Mouse (Mus musculus) heart, embryonic 14.5 days (tissue): ENCODE results near the gene Vps37b. TPM values are rescaled to one million over a fixed set of nuclear protein-coding genes. Genes with fewer than 3 reads are reported as not detected.

ENCODE experiments used
- ATAC-seq: fragments of 200-750 bp; cut with Nextera tagmentation; 2 replicates; pipeline ENCODE4 v1.8.0; 2017; ENCODE audit warnings: low read depth, moderate TSS enrichment; ENCODE audit not compliant: insufficient number of reproducible peaks, insufficient read depth, low FRiP score
- H3K27ac ChIP-seq, 2 experiments: fragments of 200-500 bp in 1 of 2; fragments of 300-500 bp in 1 of 2; sonication (generic) in 1 of 2; replicated peaks in 1 of 2; 2 replicates each; pipeline ENCODE4 v1.5.1; 2012 to 2014; ENCODE audit warnings: low read depth in 2 of 2, low read length in 2 of 2, control low read depth in 1 of 2, mild to moderate bottlenecking in 1 of 2, mixed read lengths in 1 of 2; ENCODE audit not compliant: control insufficient read depth in 1 of 2, insufficient read depth in 1 of 2
- H3K27me3 ChIP-seq: fragments of 300-500 bp; sonication (generic); 2 replicates; pipeline ENCODE4 v1.6.1; 2014; ENCODE audit warnings: mild to moderate bottlenecking, low read length, control low read depth; ENCODE audit not compliant: control insufficient read depth, insufficient read depth
- H3K36me3 ChIP-seq: fragments of 300-500 bp; sonication (generic); 2 replicates; pipeline ENCODE4 v1.6.1; 2014; ENCODE audit warnings: mild to moderate bottlenecking, control low read depth, low read length, mixed read lengths; ENCODE audit not compliant: control insufficient read depth, insufficient read depth
- H3K4me1 ChIP-seq, 2 experiments: fragments of 200-500 bp in 1 of 2; fragments of 300-500 bp in 1 of 2; sonication (generic) in 1 of 2; 2 replicates each; pipeline ENCODE4 v1.6.1; 2012 to 2014; ENCODE audit warnings: low read length in 2 of 2, control low read depth in 1 of 2, mixed read lengths in 1 of 2; ENCODE audit not compliant: control insufficient read depth in 2 of 2, insufficient read depth in 2 of 2
- H3K4me2 ChIP-seq: fragments of 300-500 bp; sonication (generic); 2 replicates; pipeline ENCODE4 v1.6.1; 2014; ENCODE audit warnings: mild to moderate bottlenecking, low read length
- H3K4me3 ChIP-seq, 2 experiments: fragments of 200-500 bp in 1 of 2; fragments of 300-500 bp in 1 of 2; sonication (generic) in 1 of 2; 2 replicates each; pipeline ENCODE4 v1.5.1; 2012 to 2014; ENCODE audit warnings: low read length in 2 of 2, mild to moderate bottlenecking in 2 of 2, control low read depth in 1 of 2, low read depth in 1 of 2, moderate library complexity in 1 of 2; ENCODE audit not compliant: control insufficient read depth in 1 of 2, insufficient read depth in 1 of 2
- H3K9ac ChIP-seq: fragments of 300-500 bp; sonication (generic); 2 replicates; pipeline ENCODE4 v1.6.1; 2014; ENCODE audit warnings: mild to moderate bottlenecking, low read length
- H3K9me3 ChIP-seq: fragments of 300-500 bp; sonication (generic); 2 replicates; pipeline ENCODE4 v1.6.1; 2016; ENCODE audit warnings: low read length, control low read depth; ENCODE audit not compliant: control insufficient read depth
- WGBS: fragments of 180-500 bp; shearing (Covaris S2); extraction: QIAGEN DNeasy Blood & Tissue Kit; methylation state at CpG from one replicate; pipeline ENCODE4 v1.1.7; 2014; 5-methylcytosine and 5-hydroxymethylcytosine counted together
- polyA plus RNA-seq: library from polyadenylated mRNA; unstranded; fragments of >200 nt; fragmentation: Nextera tagmentation; extraction: Ambion mirVana; gene quantifications from 2 replicates; pipeline ENCODE4 v1.2.1, GENCODE M21; 2014

Gene Vps37b
- polyA plus RNA-seq, 1 experiment from 2014 or later: 47.7 TPM

DNA sequence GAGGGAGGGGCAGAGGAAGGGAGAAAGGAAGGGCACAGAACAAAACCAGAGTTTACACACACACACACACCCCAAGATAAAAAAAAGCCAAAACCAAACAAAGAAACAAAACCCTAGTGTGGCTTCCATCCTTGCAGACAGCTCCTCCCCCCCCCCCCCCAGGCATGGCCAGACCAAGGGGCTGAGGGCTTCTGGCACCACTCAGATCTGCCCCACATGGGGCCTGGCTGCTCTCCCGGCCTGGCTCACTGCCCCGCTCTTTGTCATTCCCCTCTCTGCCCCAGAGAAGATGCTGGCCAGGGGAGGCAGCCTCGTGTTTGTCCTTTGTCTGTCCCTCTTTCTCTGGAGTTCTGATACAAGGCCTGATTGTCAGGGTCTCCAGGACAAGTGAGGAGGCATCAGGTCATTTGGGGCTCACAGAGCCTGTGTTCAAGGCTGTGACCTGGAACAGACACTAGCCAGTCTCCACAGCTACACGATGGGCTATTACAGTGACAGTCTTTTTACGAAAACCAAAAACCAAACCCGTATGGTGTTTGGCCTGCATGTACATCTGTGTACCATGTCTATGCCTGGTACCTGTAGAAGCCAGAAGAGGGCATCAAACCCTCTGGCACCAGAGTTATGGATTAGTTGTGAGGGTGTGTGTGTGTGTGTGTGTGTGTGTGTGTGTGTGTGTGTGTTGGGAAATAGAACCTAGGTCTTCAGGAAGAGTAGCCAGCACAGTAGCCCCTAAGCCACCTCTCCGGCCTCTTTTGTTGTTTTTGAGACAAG lies 38.6 kb downstream of the Vps37b start:
- Histone ChIP-seq H3K27me3 (no peaks in the 10 kb centered on the region), H3K4me3 (no peak overlapping the region), H3K4me1 (peaks cover 17 to 24% of the 10 kb centered on the region in 2 experiments), H3K9ac (no peak overlapping the region), H3K4me2 (no peak overlapping the region), H3K27ac (peak overlapping the region; percentile 79 to 81), H3K9me3 (no peaks in the 10 kb centered on the region), H3K36me3 (no peaks in the 10 kb centered on the region)
- 50% methylated on average over 7 of the region's 7 CpGs for WGBS
- 0 out of 2 replicates have a peak, but pooled peaks have one; percentile 63 for ATAC-seq

- H3K36me3 ChIP-seq: no peaks in the 10 kb centered on the region
- WGBS: 32% methylated on average over 5 of the region's 5 CpGs
Measured at GRCm38 (mm10) chr5:123992794-123993193, 39.3 kb downstream of the Vps37b start.

GRCm38 (mm10) chr5:123992193-123992637 lies 39.9 kb downstream of the Vps37b start:
- no peak overlapping the region for H3K4me2 ChIP-seq
- H3K27ac ChIP-seq: peak overlapping the region; percentile 15 to 79
- H3K4me3 ChIP-seq: no peak overlapping the region
- H3K9ac ChIP-seq: no peak overlapping the region; the same call in 1 of the 2 replicates
- 60% methylated on average over 10 of the region's 10 CpGs for WGBS
- no peaks in the 10 kb centered on the region for H3K36me3 ChIP-seq
- 0 out of 2 replicates have a peak, but pooled peaks have one; percentile 2 for ATAC-seq
- no peaks in the 10 kb centered on the region for H3K27me3 ChIP-seq
- H3K9me3 ChIP-seq: no peaks in the 10 kb centered on the region
- H3K4me1 ChIP-seq: peaks cover 17 to 26% of the 10 kb centered on the region in 2 experiments

More at GRCm38 (mm10) chr5:123992794-123993193, 39.3 kb downstream of the Vps37b start:
- no peak overlapping the region for H3K4me3 ChIP-seq
- peak overlapping the region; percentile 15 to 79 for H3K27ac ChIP-seq
- H3K9me3 ChIP-seq: no peaks in the 10 kb centered on the region
- peak; percentile 60 for ATAC-seq
- H3K4me1 ChIP-seq: peaks cover 17 to 24% of the 10 kb centered on the region in 2 experiments
- no peak overlapping the region for H3K4me2 ChIP-seq
- no peaks in the 10 kb centered on the region for H3K27me3 ChIP-seq
- H3K9ac ChIP-seq: no peak overlapping the region; the same call in 1 of the 2 replicates

GRCm38 (mm10) chr5:123991321-123991720 lies 40.7 kb downstream of the Vps37b start:
- no peaks in the 10 kb centered on the region for H3K9me3 ChIP-seq
- no peak overlapping the region for H3K27ac ChIP-seq

DNA sequence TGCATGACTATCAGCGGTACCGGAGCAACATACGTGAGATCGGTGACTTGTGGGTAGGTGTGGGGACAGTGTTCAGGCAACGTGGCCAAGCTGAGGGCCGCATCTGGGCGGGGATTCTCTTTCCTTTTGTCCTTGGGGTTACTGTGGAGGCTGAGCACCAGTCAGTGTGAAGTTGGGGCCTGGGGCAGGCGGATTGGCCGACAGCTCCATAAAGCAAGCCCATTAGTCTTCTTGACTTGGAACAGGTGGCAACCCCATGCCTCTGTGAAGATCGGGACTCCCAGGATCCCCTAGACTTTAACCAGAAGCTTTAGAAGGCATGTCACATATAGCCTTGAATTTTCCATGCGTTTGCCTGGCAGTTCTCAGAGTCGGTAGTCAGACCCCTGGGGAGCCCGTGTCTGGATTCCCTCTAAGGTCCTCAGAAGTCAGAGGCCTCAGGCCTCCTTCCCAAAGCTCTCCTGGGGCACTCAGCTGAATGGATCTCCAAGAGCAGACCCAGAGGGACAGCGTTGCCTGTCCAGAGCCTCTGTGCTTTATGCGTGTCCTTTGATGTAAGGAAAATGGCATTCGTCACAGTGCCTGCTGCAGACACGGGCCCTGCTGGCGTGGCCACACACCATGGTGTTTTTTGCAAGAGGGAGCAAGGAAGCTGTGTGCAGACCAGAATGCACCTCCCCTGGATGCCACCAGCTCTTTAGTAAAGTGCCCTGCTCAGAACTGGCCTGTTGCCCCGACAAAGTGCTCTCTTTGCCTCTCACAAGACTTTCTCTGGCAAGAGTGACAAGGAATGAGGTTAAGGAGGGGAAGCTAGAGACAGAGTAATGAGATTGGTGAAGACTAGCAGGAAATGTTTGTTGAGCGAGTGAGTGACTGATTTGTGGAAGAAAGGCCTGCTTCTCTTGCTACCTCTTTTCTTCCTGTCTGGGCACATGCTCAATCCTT lies 41.9 kb downstream of the Vps37b start:
- no peak overlapping the region for H3K27ac ChIP-seq
- no peak overlapping the region for H3K9ac ChIP-seq
- H3K9me3 ChIP-seq: no peaks in the 10 kb centered on the region
- 73% methylated on average over 20 of the region's 20 CpGs for WGBS
- no peaks in the 10 kb centered on the region for H3K36me3 ChIP-seq
- no peaks in the 10 kb centered on the region for H3K27me3 ChIP-seq
- H3K4me2 ChIP-seq: no peak overlapping the region
- H3K4me3 ChIP-seq: no peak overlapping the region
- no peak for ATAC-seq
- peaks cover 26 to 38% of the 10 kb centered on the region in 2 experiments for H3K4me1 ChIP-seq

More at GRCm38 (mm10) chr5:123991321-123991720, 40.7 kb downstream of the Vps37b start:
- WGBS: 80% methylated on average over 6 of the region's 6 CpGs
- no peak overlapping the region for H3K4me2 ChIP-seq
- H3K9ac ChIP-seq: no peak overlapping the region
- no peaks in the 10 kb centered on the region for H3K36me3 ChIP-seq
- no peaks in the 10 kb centered on the region for H3K27me3 ChIP-seq
- peaks cover 17 to 28% of the 10 kb centered on the region in 2 experiments for H3K4me1 ChIP-seq
- ATAC-seq: no peak
- H3K4me3 ChIP-seq: no peak overlapping the region

DNA sequence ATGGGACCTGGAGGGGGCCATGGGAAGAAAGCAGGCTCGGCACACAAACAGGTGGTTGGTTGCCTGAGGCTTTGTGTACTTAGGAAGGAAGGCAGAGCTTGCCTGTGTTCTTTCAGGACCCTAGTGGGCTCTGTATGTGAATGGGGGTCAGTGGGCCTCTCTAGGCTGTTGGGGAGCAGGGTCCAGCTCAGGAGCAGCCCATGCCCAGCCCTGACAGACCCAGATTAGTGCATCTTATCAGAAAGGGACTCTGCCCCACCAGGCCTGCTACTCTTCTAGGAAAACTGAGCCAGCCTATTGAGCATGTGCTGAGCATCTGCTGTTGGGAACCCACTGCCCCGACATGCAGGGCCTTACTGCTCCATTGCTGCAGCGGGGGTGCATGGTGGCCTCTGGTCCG lies 44.6 kb downstream of the Vps37b start:
- 76% methylated on average over 4 of the region's 4 CpGs for WGBS
- H3K4me2 ChIP-seq: no peak overlapping the region
- H3K4me1 ChIP-seq: peaks cover 30 to 39% of the 10 kb centered on the region in 2 experiments
- no peak for ATAC-seq
- H3K27me3 ChIP-seq: no peaks in the 10 kb centered on the region
- no peak overlapping the region for H3K27ac ChIP-seq
- H3K36me3 ChIP-seq: no peaks in the 10 kb centered on the region
- H3K4me3 ChIP-seq: no peak overlapping the region
- no peaks in the 10 kb centered on the region for H3K9me3 ChIP-seq
- no peak overlapping the region for H3K9ac ChIP-seq

DNA sequence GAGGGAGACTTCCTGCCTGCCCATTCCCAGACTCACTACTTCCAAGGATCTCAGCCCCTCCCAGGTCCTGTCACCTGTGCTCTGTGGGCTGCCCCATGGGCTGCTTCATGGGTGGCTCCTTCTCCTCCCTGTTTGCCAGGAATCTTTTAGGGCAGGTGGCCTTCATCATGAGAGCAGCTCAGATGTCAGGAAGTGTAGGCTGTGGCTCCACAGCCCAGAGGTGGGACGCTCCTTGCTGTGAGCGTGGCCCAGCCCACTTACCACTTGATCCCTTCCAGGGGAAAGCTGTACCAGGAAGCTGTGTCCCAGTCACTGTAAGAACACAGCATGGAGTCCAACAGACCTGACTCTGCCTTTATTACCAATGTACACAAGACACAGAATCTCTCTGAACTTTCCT lies 45.1 kb downstream of the Vps37b start:
- no peak overlapping the region for H3K4me2 ChIP-seq
- H3K4me3 ChIP-seq: no peak overlapping the region
- H3K9ac ChIP-seq: no peak overlapping the region
- H3K4me1 ChIP-seq: peaks cover 28 to 38% of the 10 kb centered on the region in 2 experiments
- no peak for ATAC-seq
- H3K27ac ChIP-seq: no peak overlapping the region
- H3K27me3 ChIP-seq: no peaks in the 10 kb centered on the region
- 57% methylated on average over 2 of the region's 2 CpGs for WGBS
- H3K9me3 ChIP-seq: no peaks in the 10 kb centered on the region
- H3K36me3 ChIP-seq: no peaks in the 10 kb centered on the region
